Mouse (Mus musculus) forebrain, embryonic 10.5 days (tissue): ENCODE measurements around the gene Sdk1. TPM values are rescaled to one million over a fixed set of nuclear protein-coding genes. Genes with fewer than 3 reads are reported as not detected.

Experiments used
- DNase-seq: peaks from one replicate; pipeline ENCODE4 v3.0.0-alpha.2; 2017; ENCODE audit warnings: low spot score; ENCODE audit errors: extremely low spot score
- H3K27ac ChIP-seq: fragments of 300-500 bp; sonication (generic); 2 replicates; pipeline ENCODE4 v1.5.1; 2016; ENCODE audit warnings: mild to moderate bottlenecking
- H3K27me3 ChIP-seq: fragments of 300-500 bp; sonication (generic); 2 replicates; pipeline ENCODE4 v1.6.1; 2016; ENCODE audit warnings: mild to moderate bottlenecking; ENCODE audit not compliant: poor library complexity, severe bottlenecking
- H3K36me3 ChIP-seq: fragments of 300-500 bp; sonication (generic); replicated peaks from 2 replicates; pipeline ENCODE4 v1.6.1; 2016; ENCODE audit warnings: mild to moderate bottlenecking, moderate library complexity
- H3K4me1 ChIP-seq: fragments of 300-500 bp; sonication (generic); 2 replicates; pipeline ENCODE4 v1.6.1; 2016
- H3K4me3 ChIP-seq: fragments of 300-500 bp; sonication (generic); 2 replicates; pipeline ENCODE4 v1.5.1; 2016; ENCODE audit warnings: mild to moderate bottlenecking, moderate library complexity
- H3K9me3 ChIP-seq: fragments of 300-500 bp; sonication (generic); 2 replicates; pipeline ENCODE4 v1.6.1; 2016; ENCODE audit warnings: mild to moderate bottlenecking, moderate library complexity
- WGBS: fragments of 180-500 bp; shearing (Covaris S2); methylation state at CpG from one replicate; pipeline ENCODE4 v1.1.7; 2016; 5-methylcytosine and 5-hydroxymethylcytosine counted together
- polyA plus RNA-seq: library from polyadenylated mRNA; unstranded; fragments of >200 nt; fragmentation: Nextera tagmentation; extraction: Ambion mirVana; gene quantifications from 2 replicates; pipeline ENCODE4 v1.2.1, GENCODE M21; 2016

Gene Sdk1
- polyA plus RNA-seq, 1 experiment from 2014 or later: 0.58 TPM

- Histone ChIP-seq H3K4me1 (no peaks in the 10 kb centered on the region), H3K4me3 (no peak overlapping the region), H3K36me3 (no peaks in the 10 kb centered on the region), H3K9me3 (no peaks in the 10 kb centered on the region; the same call in 1 of the 2 replicates), H3K27ac (no peak overlapping the region), H3K27me3 (no peaks in the 10 kb centered on the region)
- no peak for DNase-seq
- WGBS: 78% methylated on average over 10 of the region's 10 CpGs
Measured at GRCm38 (mm10) chr5:141768761-141769515, 527.6 kb downstream of the Sdk1 start.

GRCm38 (mm10) chr5:141771516-141771915, 530.2 kb downstream of the Sdk1 start:
- Histone ChIP-seq H3K27me3 (no peaks in the 10 kb centered on the region), H3K4me1 (no peaks in the 10 kb centered on the region), H3K27ac (no peak overlapping the region), H3K4me3 (no peak overlapping the region), H3K9me3 (no peaks in the 10 kb centered on the region; the same call in 1 of the 2 replicates), H3K36me3 (no peaks in the 10 kb centered on the region)
- 93% methylated on average over 3 of the region's 3 CpGs for WGBS
- DNase-seq: no peak

- no peaks in the 10 kb centered on the region for H3K27me3 ChIP-seq
- no peak overlapping the region for H3K27ac ChIP-seq
- no peaks in the 10 kb centered on the region for H3K36me3 ChIP-seq
- peaks cover 2% of the 10 kb centered on the region; the same call in 1 of the 2 replicates for H3K9me3 ChIP-seq
- H3K4me1 ChIP-seq: 0 out of 2 replicates have a peak, but pooled peaks cover 7% of the 10 kb centered on the region
- DNase-seq: no peak
- H3K4me3 ChIP-seq: no peak overlapping the region
- 74% methylated on average over 4 of the region's 4 CpGs for WGBS
Measured at GRCm38 (mm10) chr5:141778231-141778630, 536.9 kb downstream of the Sdk1 start.

- no peak overlapping the region for H3K4me3 ChIP-seq
- no peak overlapping the region for H3K27ac ChIP-seq
- H3K4me1 ChIP-seq: 0 out of 2 replicates have a peak, but pooled peaks cover 7% of the 10 kb centered on the region
- H3K9me3 ChIP-seq: peaks cover 2% of the 10 kb centered on the region; the same call in 1 of the 2 replicates
- DNase-seq: no peak
- no peaks in the 10 kb centered on the region for H3K36me3 ChIP-seq
- H3K27me3 ChIP-seq: no peaks in the 10 kb centered on the region
- WGBS: 86% methylated on average over 2 of the region's 2 CpGs
Measured at GRCm38 (mm10) chr5:141781142-141781541, 539.9 kb downstream of the Sdk1 start.

- H3K27me3 ChIP-seq: no peaks in the 10 kb centered on the region
- no peak for DNase-seq
- H3K27ac ChIP-seq: no peak overlapping the region
- 93% methylated on average over 5 of the region's 5 CpGs for WGBS
- no peaks in the 10 kb centered on the region for H3K36me3 ChIP-seq
- H3K9me3 ChIP-seq: peaks cover 2% of the 10 kb centered on the region; the same call in 1 of the 2 replicates
- no peak overlapping the region for H3K4me3 ChIP-seq
- H3K4me1 ChIP-seq: 0 out of 2 replicates have a peak, but pooled peaks cover 7% of the 10 kb centered on the region
Measured at GRCm38 (mm10) chr5:141782330-141782729, 541.0 kb downstream of the Sdk1 start.

GRCm38 (mm10) chr5:141783516-141783915, 542.2 kb downstream of the Sdk1 start:
- H3K4me1 ChIP-seq: 0 out of 2 replicates have a peak, but pooled peaks cover 3% of the 10 kb centered on the region
- DNase-seq: no peak
- H3K4me3 ChIP-seq: no peak overlapping the region
- H3K27ac ChIP-seq: no peak overlapping the region
- 95% methylated on average over 7 of the region's 7 CpGs for WGBS
- no peaks in the 10 kb centered on the region for H3K27me3 ChIP-seq
- peaks cover 2% of the 10 kb centered on the region; the same call in 1 of the 2 replicates for H3K9me3 ChIP-seq
- no peaks in the 10 kb centered on the region for H3K36me3 ChIP-seq

GRCm38 (mm10) chr5:141793926-141794325, 552.6 kb downstream of the Sdk1 start:
- 95% methylated on average over 4 of the region's 4 CpGs for WGBS
- Histone ChIP-seq H3K4me3 (no peak overlapping the region), H3K9me3 (no peaks in the 10 kb centered on the region), H3K4me1 (no peaks in the 10 kb centered on the region), H3K27ac (no peak overlapping the region), H3K36me3 (no peaks in the 10 kb centered on the region), H3K27me3 (no peaks in the 10 kb centered on the region)
- no peak for DNase-seq

GRCm38 (mm10) chr5:141823823-141824330, 582.6 kb downstream of the Sdk1 start:
- H3K4me1 ChIP-seq: peaks cover 3% of the 10 kb centered on the region
- H3K36me3 ChIP-seq: no peaks in the 10 kb centered on the region
- 83% methylated on average over 10 of the region's 10 CpGs for WGBS
- H3K9me3 ChIP-seq: no peaks in the 10 kb centered on the region
- no peaks in the 10 kb centered on the region for H3K27me3 ChIP-seq
- DNase-seq: no peak
- no peak overlapping the region for H3K4me3 ChIP-seq
- H3K27ac ChIP-seq: no peak overlapping the region

GRCm38 (mm10) chr5:141824739-141825379, 583.6 kb downstream of the Sdk1 start:
- H3K4me1 ChIP-seq: no peaks in the 10 kb centered on the region
- DNase-seq: no peak
- no peaks in the 10 kb centered on the region for H3K36me3 ChIP-seq
- no peak overlapping the region for H3K4me3 ChIP-seq
- 92% methylated on average over 16 of the region's 16 CpGs for WGBS
- no peaks in the 10 kb centered on the region for H3K9me3 ChIP-seq
- H3K27ac ChIP-seq: no peak overlapping the region
- no peaks in the 10 kb centered on the region for H3K27me3 ChIP-seq

GRCm38 (mm10) chr5:141835566-141835965, 594.3 kb downstream of the Sdk1 start:
- Histone ChIP-seq H3K4me3 (no peak overlapping the region), H3K27me3 (peaks cover 30% of the 10 kb centered on the region), H3K4me1 (peaks cover 34% of the 10 kb centered on the region), H3K9me3 (no peaks in the 10 kb centered on the region), H3K36me3 (no peaks in the 10 kb centered on the region), H3K27ac (no peak overlapping the region)
- WGBS: 41% methylated on average over 6 of the region's 6 CpGs
- no peak for DNase-seq

GRCm38 (mm10) chr5:141836892-141837455, 595.7 kb downstream of the Sdk1 start:
- Histone ChIP-seq H3K9me3 (no peaks in the 10 kb centered on the region), H3K27ac (0 out of 2 replicates have a peak overlapping the region, but pooled peaks have one; percentile 35), H3K4me3 (no peak overlapping the region), H3K4me1 (peaks cover 34% of the 10 kb centered on the region), H3K27me3 (peaks cover 30% of the 10 kb centered on the region), H3K36me3 (no peaks in the 10 kb centered on the region)
- 53% methylated on average over 8 of the region's 8 CpGs for WGBS
- DNase-seq: no peak

- H3K4me1 ChIP-seq: no peaks in the 10 kb centered on the region
- H3K4me3 ChIP-seq: no peak overlapping the region
- no peak for DNase-seq
- no peaks in the 10 kb centered on the region for H3K27me3 ChIP-seq
- no peak overlapping the region for H3K27ac ChIP-seq
- no peaks in the 10 kb centered on the region for H3K9me3 ChIP-seq
- WGBS: 89% methylated on average over 4 of the region's 4 CpGs
- no peaks in the 10 kb centered on the region for H3K36me3 ChIP-seq
Measured at GRCm38 (mm10) chr5:141844701-141845100, 603.4 kb downstream of the Sdk1 start.
